Mouse (Mus musculus) stomach, postnatal 0 days (tissue): ENCODE measurements at regions not wholly inside any gene's neighbourhood (a gene's known extent, or its start where the extent isn't known, plus 50 kb on each side); places are given as distances from the start of the nearest gene placed in this dataset.

Source experiments
- CTCF ChIP-seq: IDR thresholded peaks from 2 replicates; pipeline ENCODE4 v1.5.1; 2016; ENCODE audit warnings: antibody characterized with exemption, low read depth, mild to moderate bottlenecking, moderate library complexity
- EP300 ChIP-seq: optimal IDR thresholded peaks from 2 replicates; pipeline ENCODE3; 2016; ENCODE audit warnings: antibody characterized with exemption

- no peak for TF ChIP-seq CTCF
- no peak for TF ChIP-seq EP300
Measured at GRCm38 (mm10) chr7:68480336-68480735, 206.7 kb downstream of the Fam169b start.
